15 mouse cellular contexts compared by ENCODE assay signal in genomic region chr9:46738634-46739033, GRCm38 (mm10).
A peak's percentile ranks its signal among the peaks of the same experiment; 100 is the strongest.
DNase-seq lines count a peak whose midpoint lies in the region; ATAC-seq and TF ChIP-seq lines count a peak whose summit lies in the region.
"Had no signal": no experiment of that assay in that cellular context is flagged by ENCODE, and none has a peak within 500 bp of the region (broad histone marks: within the 10 kb centered on the region; RNA-seq: fewer than 3 reads in every experiment).

No protein-coding gene starts in this region.

- H3K27me3 ChIP-seq in midbrain, postnatal 0 days (ENCODE audit: insufficient read depth, low read length) = no peaks in the 10 kb centered on the region
- no peaks in the 10 kb centered on the region for H3K27me3 ChIP-seq in midbrain, embryonic 16.5 days (ENCODE audit: control insufficient read depth, insufficient read depth, low read depth, low read length)

- WGBS in midbrain, postnatal 0 days = 28% methylated on average over 3 of the region's 3 CpGs
- WGBS in midbrain, embryonic 16.5 days = 39% methylated on average over 3 of the region's 3 CpGs

- no peaks in the 10 kb centered on the region for H3K9me3 ChIP-seq in midbrain, postnatal 0 days (ENCODE audit: low read length)
- no peaks in the 10 kb centered on the region for H3K9me3 ChIP-seq in midbrain, embryonic 16.5 days (replicated peaks; ENCODE audit: control insufficient read depth, low read length, poor library complexity, severe bottlenecking)
- H3K9me3 ChIP-seq: kidney, embryonic 15.5 days; midbrain, embryonic 13.5 days had no signal

- H3K9ac ChIP-seq in midbrain, postnatal 0 days (replicated peaks; ENCODE audit: low read length, poor library complexity, severe bottlenecking) = no peak overlapping the region
- H3K9ac ChIP-seq in midbrain, embryonic 16.5 days (ENCODE audit: low read depth, low read length) = no peak overlapping the region
- H3K9ac ChIP-seq: kidney, embryonic 15.5 days; midbrain, embryonic 13.5 days had no signal

- H3K4me3 ChIP-seq in midbrain, postnatal 0 days (ENCODE audit: low read depth, low read length) = no peak overlapping the region
- no peak overlapping the region for H3K4me3 ChIP-seq in midbrain, embryonic 16.5 days (ENCODE audit: low read depth, low read length)
- H3K4me3 ChIP-seq: kidney, embryonic 15.5 days; midbrain, embryonic 13.5 days had no signal

- H3K4me2 ChIP-seq in midbrain, postnatal 0 days (ENCODE audit: low read depth, low read length, poor library complexity, severe bottlenecking) = no peak overlapping the region
- no peak overlapping the region for H3K4me2 ChIP-seq in midbrain, embryonic 16.5 days (ENCODE audit: low read length)
- H3K4me2 ChIP-seq: heart, embryonic 11.5 days; kidney, embryonic 15.5 days; midbrain, embryonic 13.5 days had no signal

- no peak for TF ChIP-seq CTCF in midbrain, postnatal 0 days (IDR thresholded peaks at IDR 0.05)

- intact Hi-C loops in heart, postnatal 25 days (cut with DNase I) = loop anchor here (5.0 kb wide), 2 partner anchors 79 to 346 kb away; no protein-coding TSS in a partner anchor

- DNase-seq in adrenal gland, postnatal 10 days = peak; percentile 20
- DNase-seq in adrenal gland, postnatal 4 days (ENCODE audit: low spot score in 2 of 2) = no peak
- peak; percentile 84 for DNase-seq in heart, adult 11 months
- DNase-seq in heart, postnatal 25 days (ENCODE audit: low spot score) = no peak
- DNase-seq in midbrain, postnatal 0 days (ENCODE audit: low spot score) = peak; percentile 53
- peak; percentile 8 for DNase-seq in ZHBTc4 (ENCODE audit: low read depth, low spot score)
- no peak for DNase-seq in B cell, adult 2 months
- DNase-seq: gastrocnemius, postnatal 36 days; heart, postnatal 36 days; lung, adult 2 months; thymus, adult 18-20 months had no signal

- no peaks in the 10 kb centered on the region for H3K36me3 ChIP-seq in midbrain, postnatal 0 days (ENCODE audit: insufficient read depth, low read length)
- no peaks in the 10 kb centered on the region for H3K36me3 ChIP-seq in midbrain, embryonic 16.5 days (ENCODE audit: control insufficient read depth, insufficient read depth, low read length)
- H3K36me3 ChIP-seq: kidney, embryonic 15.5 days; midbrain, embryonic 13.5 days had no signal

- ATAC-seq in midbrain, postnatal 0 days (ENCODE audit: low FRiP score) = no peak
- no peak for ATAC-seq in midbrain, embryonic 16.5 days
- ATAC-seq: midbrain, embryonic 13.5 days had no signal

- peaks cover 3% of the 10 kb centered on the region; the same call in 1 of the 2 replicates for H3K4me1 ChIP-seq in midbrain, postnatal 0 days (ENCODE audit: insufficient read depth, low read length)
- peaks cover 8% of the 10 kb centered on the region; the same call in 1 of the 2 replicates for H3K4me1 ChIP-seq in midbrain, embryonic 16.5 days (ENCODE audit: control insufficient read depth, insufficient read depth, low read length)

- no peak overlapping the region for H3K27ac ChIP-seq in midbrain, postnatal 0 days (ENCODE audit: low read depth, low read length)
- H3K27ac ChIP-seq in midbrain, embryonic 16.5 days (ENCODE audit: low read length) = no peak overlapping the region
- H3K27ac ChIP-seq: kidney, embryonic 15.5 days; midbrain, embryonic 13.5 days had no signal

Comparison
In these comparisons a context has a peak if more than half of its experiments do, and no peak if none do; other contexts are left out.
1. DNase-seq: peak in adrenal gland, postnatal 10 days (single experiment), heart, adult 11 months (single experiment), midbrain, postnatal 0 days (single experiment) and ZHBTc4 (single experiment); none in adrenal gland, postnatal 4 days (0 of 2), heart, postnatal 25 days (single experiment) and B cell, adult 2 months (0 of 2).